Mouse (Mus musculus) liver (tissue): Measurements from ENCODE around the gene Polr2e.
A peak's percentile ranks its signal among the peaks of the same experiment; 100 is the strongest.

Experiments used
- DNase-seq: peaks from one replicate; pipeline ENCODE4 v3.0.0-alpha.2; 2020; ENCODE audit warnings: mixed read lengths

The Polr2e gene

GRCm38 (mm10) chr10:79987771-79988505, 51.7 kb downstream of the Polr2e start:
- no peak for DNase-seq

GRCm38 (mm10) chr10:79986963-79987362, 52.6 kb downstream of the Polr2e start:
- peak; percentile 85 for DNase-seq

GRCm38 (mm10) chr10:79986232-79986878, 53.2 kb downstream of the Polr2e start:
- DNase-seq, result peak; percentile 81
